Mouse (Mus musculus): ENCODE data around the gene Tbx2. TPM values are rescaled to one million over a fixed set of nuclear protein-coding genes. Genes with fewer than 3 reads are reported as not detected.
A peak's percentile ranks its signal among the peaks of the same experiment; 100 is the strongest.

Gene Tbx2
- polyA plus RNA-seq, 1 experiment from 2014 or later, result 0.79 TPM

GRCm38 (mm10) chr11:85820959-85821358 lies 11.4 kb upstream of the Tbx2 start:
- Histone ChIP-seq H3K9ac (ENCODE audit: low read length) (no peak overlapping the region), H3K9me3 (ENCODE audit: control insufficient read depth, low read length) (no peaks in the 10 kb centered on the region), H3K4me3 (ENCODE audit: low read depth, low read length) (no peak overlapping the region), H3K4me2 (no peak overlapping the region), H3K27ac (ENCODE audit: low read depth, low read length) (no peak overlapping the region), H3K27me3 (ENCODE audit: control insufficient read depth, insufficient read depth, low read length) (peaks cover 17% of the 10 kb centered on the region), H3K4me1 (ENCODE audit: control insufficient read depth, insufficient read depth, low read length) (no peaks in the 10 kb centered on the region), H3K36me3 (ENCODE audit: control insufficient read depth, insufficient read depth, low read length) (no peaks in the 10 kb centered on the region)
- ATAC-seq (ENCODE audit: low FRiP score), result no peak
- WGBS, result 81% methylated on average over 3 of the region's 3 CpGs
- no peak for DNase-seq (ENCODE audit: low spot score, missing footprints)

GRCm38 (mm10) chr11:85821659-85822058 lies 10.7 kb upstream of the Tbx2 start:
- H3K9me3 ChIP-seq (ENCODE audit: control insufficient read depth, low read length), result no peaks in the 10 kb centered on the region
- no peak overlapping the region for H3K4me2 ChIP-seq
- peaks cover 24% of the 10 kb centered on the region for H3K27me3 ChIP-seq (ENCODE audit: control insufficient read depth, insufficient read depth, low read length)
- H3K4me3 ChIP-seq (ENCODE audit: low read depth, low read length), result no peak overlapping the region
- H3K9ac ChIP-seq (ENCODE audit: low read length), result no peak overlapping the region
- DNase-seq (ENCODE audit: low spot score, missing footprints), result no peak
- H3K36me3 ChIP-seq (ENCODE audit: control insufficient read depth, insufficient read depth, low read length), result no peaks in the 10 kb centered on the region
- ATAC-seq (ENCODE audit: low FRiP score), result no peak
- H3K4me1 ChIP-seq (ENCODE audit: control insufficient read depth, insufficient read depth, low read length), result no peaks in the 10 kb centered on the region
- WGBS, result 77% methylated on average over 9 of the region's 9 CpGs
- H3K27ac ChIP-seq (ENCODE audit: low read depth, low read length), result no peak overlapping the region

GRCm38 (mm10) chr11:85823181-85823580 lies 9.2 kb upstream of the Tbx2 start:
- DNase-seq (ENCODE audit: low spot score, missing footprints) (peak; percentile 97), ATAC-seq (ENCODE audit: low FRiP score) (0 out of 2 replicates have a peak, but pooled peaks have one; percentile 59)
- Histone ChIP-seq H3K36me3 (ENCODE audit: control insufficient read depth, insufficient read depth, low read length) (no peaks in the 10 kb centered on the region), H3K27me3 (ENCODE audit: control insufficient read depth, insufficient read depth, low read length) (peaks cover 39% of the 10 kb centered on the region), H3K9me3 (ENCODE audit: control insufficient read depth, low read length) (no peaks in the 10 kb centered on the region), H3K4me2 (no peak overlapping the region), H3K4me1 (ENCODE audit: control insufficient read depth, insufficient read depth, low read length) (0 out of 2 replicates have a peak, but pooled peaks cover 4% of the 10 kb centered on the region), H3K27ac (ENCODE audit: low read depth, low read length) (no peak overlapping the region), H3K4me3 (ENCODE audit: low read depth, low read length) (no peak overlapping the region), H3K9ac (ENCODE audit: low read length) (no peak overlapping the region)
- WGBS, result 11% methylated on average over 6 of the region's 6 CpGs

DNA sequence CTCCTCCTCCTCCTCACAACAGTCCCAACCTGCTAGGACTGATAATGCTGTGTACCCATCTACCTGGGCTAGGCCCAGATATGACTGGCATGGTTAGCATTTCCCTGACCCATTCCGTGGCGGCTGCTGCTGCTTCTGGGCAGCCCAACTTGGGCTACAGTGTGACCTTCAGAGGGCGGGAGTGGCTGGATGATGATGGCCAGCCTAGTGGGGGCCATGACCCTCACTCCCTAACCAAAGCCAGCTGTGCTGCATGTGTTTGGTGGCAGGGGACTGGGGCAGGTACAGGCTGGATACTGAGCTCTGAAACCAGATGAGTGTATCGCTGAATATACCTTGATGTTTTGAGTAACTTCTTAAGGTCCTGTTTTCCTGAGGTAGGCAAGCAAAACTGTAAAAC lies 8.6 kb upstream of the Tbx2 start:
- H3K9me3 ChIP-seq (ENCODE audit: control insufficient read depth, low read length), result no peaks in the 10 kb centered on the region
- H3K36me3 ChIP-seq (ENCODE audit: control insufficient read depth, insufficient read depth, low read length), result no peaks in the 10 kb centered on the region
- 0 out of 2 replicates have a peak, but pooled peaks cover 4% of the 10 kb centered on the region for H3K4me1 ChIP-seq (ENCODE audit: control insufficient read depth, insufficient read depth, low read length)
- ATAC-seq (ENCODE audit: low FRiP score) (no peak), DNase-seq (ENCODE audit: low spot score, missing footprints) (no peak)
- H3K9ac ChIP-seq (ENCODE audit: low read length), result no peak overlapping the region
- no peak overlapping the region for H3K4me2 ChIP-seq
- no peak overlapping the region for H3K4me3 ChIP-seq (ENCODE audit: low read depth, low read length)
- H3K27ac ChIP-seq (ENCODE audit: low read depth, low read length), result no peak overlapping the region
- peaks cover 45% of the 10 kb centered on the region for H3K27me3 ChIP-seq (ENCODE audit: control insufficient read depth, insufficient read depth, low read length)
- WGBS, result 91% methylated on average over 4 of the region's 4 CpGs

- DNase-seq (ENCODE audit: low spot score, missing footprints) (no peak), ATAC-seq (ENCODE audit: low FRiP score) (no peak)
- H3K4me1 ChIP-seq (ENCODE audit: control insufficient read depth, insufficient read depth, low read length), result peaks cover 15% of the 10 kb centered on the region
Measured at GRCm38 (mm10) chr11:85825031-85825430, 7.3 kb upstream of the Tbx2 start.

DNA sequence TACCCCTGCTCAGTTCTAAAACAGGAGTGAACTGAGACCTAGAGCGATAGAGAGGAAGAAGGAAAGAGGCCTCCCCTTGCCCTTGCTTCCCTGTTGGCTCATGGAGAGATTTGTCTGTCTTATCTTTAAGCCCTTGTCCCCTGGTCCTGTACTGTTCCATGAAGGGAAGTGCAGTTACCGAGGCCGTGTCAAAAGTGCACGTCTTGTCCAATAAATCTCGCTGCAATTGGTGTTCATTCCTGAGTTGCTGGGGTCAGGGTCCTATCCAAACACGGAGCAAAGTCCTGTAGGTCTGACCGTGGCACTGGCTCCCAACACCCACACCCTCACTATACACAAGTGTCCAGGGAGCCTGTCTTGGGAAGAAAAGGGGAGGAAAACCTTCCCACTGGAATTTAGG lies 6.5 kb upstream of the Tbx2 start:
- Histone ChIP-seq H3K27me3 (ENCODE audit: control insufficient read depth, insufficient read depth, low read length) (peaks cover 65% of the 10 kb centered on the region), H3K9ac (ENCODE audit: low read length) (no peak overlapping the region), H3K9me3 (ENCODE audit: control insufficient read depth, low read length) (no peaks in the 10 kb centered on the region), H3K4me1 (ENCODE audit: control insufficient read depth, insufficient read depth, low read length) (peaks cover 18% of the 10 kb centered on the region), H3K36me3 (ENCODE audit: control insufficient read depth, insufficient read depth, low read length) (no peaks in the 10 kb centered on the region), H3K4me2 (no peak overlapping the region), H3K4me3 (ENCODE audit: low read depth, low read length) (no peak overlapping the region), H3K27ac (ENCODE audit: low read depth, low read length) (no peak overlapping the region)
- ATAC-seq (ENCODE audit: low FRiP score) (no peak), DNase-seq (ENCODE audit: low spot score, missing footprints) (no peak)
- WGBS, result 88% methylated on average over 7 of the region's 7 CpGs

More at GRCm38 (mm10) chr11:85825031-85825430, 7.3 kb upstream of the Tbx2 start:
- Histone ChIP-seq H3K9me3 (ENCODE audit: control insufficient read depth, low read length) (no peaks in the 10 kb centered on the region), H3K36me3 (ENCODE audit: control insufficient read depth, insufficient read depth, low read length) (no peaks in the 10 kb centered on the region), H3K4me3 (ENCODE audit: low read depth, low read length) (no peak overlapping the region), H3K27ac (ENCODE audit: low read depth, low read length) (no peak overlapping the region), H3K9ac (ENCODE audit: low read length) (no peak overlapping the region), H3K4me2 (no peak overlapping the region), H3K27me3 (ENCODE audit: control insufficient read depth, insufficient read depth, low read length) (peaks cover 57% of the 10 kb centered on the region)
- 70% methylated on average over 9 of the region's 10 CpGs for WGBS

DNA sequence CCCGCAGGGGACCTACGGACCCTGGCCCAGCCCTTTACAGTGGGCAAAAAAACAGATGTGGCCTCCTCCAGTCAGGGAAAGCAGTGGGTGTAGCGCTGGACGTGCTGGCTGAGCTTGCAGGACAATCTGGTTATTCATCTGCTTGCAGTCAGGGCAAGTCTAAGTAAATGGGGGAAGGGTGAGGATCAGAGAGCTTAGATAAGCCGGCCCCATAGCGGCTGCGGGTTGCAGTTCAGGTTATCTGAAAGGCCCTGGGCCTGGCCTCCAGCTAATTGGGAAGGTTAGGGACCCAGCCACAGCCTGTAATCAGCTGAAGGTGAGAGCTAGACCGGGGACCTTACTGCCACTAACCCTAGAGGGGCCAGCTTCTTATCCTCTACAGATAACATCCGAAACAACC lies 5.0 kb upstream of the Tbx2 start:
- no peak for ATAC-seq (ENCODE audit: low FRiP score)
- H3K9ac ChIP-seq (ENCODE audit: low read length), result no peak overlapping the region

DNA sequence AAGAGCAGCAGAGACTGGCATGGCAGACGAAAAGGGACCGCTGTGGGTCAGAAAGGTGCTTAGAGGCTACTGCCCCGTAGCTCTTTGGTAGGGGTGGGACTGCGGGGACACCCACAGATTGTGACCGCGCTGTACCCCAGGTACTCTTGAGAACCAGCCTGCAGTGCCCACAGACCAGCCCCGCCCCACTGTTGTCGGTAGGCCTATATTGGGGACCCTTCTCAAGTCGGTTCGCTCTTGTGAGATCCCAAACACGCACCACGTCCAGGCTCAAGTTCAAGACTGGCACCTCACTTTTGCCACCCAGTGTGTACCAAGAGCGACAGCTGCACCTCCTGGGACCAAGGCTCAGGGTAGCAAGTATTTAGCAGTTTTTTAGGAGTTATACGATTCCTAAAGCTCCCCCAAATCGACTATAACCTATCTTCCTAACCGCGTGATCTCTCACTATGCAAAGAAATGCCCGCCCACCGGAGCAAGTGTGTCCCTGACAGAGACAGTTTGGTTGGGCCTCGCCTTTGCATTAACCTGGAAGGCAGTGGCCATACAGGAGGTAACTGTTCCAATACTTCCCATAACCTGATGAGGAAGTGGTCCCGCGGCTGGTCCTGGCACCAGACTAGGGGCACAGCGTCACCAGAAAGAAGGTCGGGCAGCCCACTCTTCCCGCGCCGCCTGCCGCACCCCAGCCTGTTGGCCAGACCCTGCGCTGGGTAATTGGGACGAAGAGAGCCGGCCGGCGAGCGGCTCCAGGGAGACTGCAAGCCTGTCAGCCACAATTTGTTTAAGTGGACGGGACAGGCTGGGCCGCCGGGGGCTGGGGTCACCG lies 3.4 kb upstream of the Tbx2 start:
- Histone ChIP-seq H3K4me1 (ENCODE audit: control insufficient read depth, insufficient read depth, low read length) (peaks cover 32% of the 10 kb centered on the region), H3K4me3 (ENCODE audit: low read depth, low read length) (0 out of 2 replicates have a peak overlapping the region, but pooled peaks have one; percentile 9), H3K9me3 (ENCODE audit: control insufficient read depth, low read length) (no peaks in the 10 kb centered on the region), H3K27ac (ENCODE audit: low read depth, low read length) (no peak overlapping the region), H3K4me2 (peak overlapping the region; percentile 34), H3K27me3 (ENCODE audit: control insufficient read depth, insufficient read depth, low read length) (peaks cover 96% of the 10 kb centered on the region), H3K36me3 (ENCODE audit: control insufficient read depth, insufficient read depth, low read length) (no peaks in the 10 kb centered on the region), H3K9ac (ENCODE audit: low read length) (no peak overlapping the region)
- 3% methylated on average over 37 of the region's 38 CpGs for WGBS
- DNase-seq (ENCODE audit: low spot score, missing footprints) (peak; percentile 95), ATAC-seq (ENCODE audit: low FRiP score) (0 out of 2 replicates have a peak, but pooled peaks have one; percentile 18)

More for the DNA sequence above, 5.0 kb upstream of the Tbx2 start:
- Histone ChIP-seq H3K9me3 (ENCODE audit: control insufficient read depth, low read length) (no peaks in the 10 kb centered on the region), H3K27me3 (ENCODE audit: control insufficient read depth, insufficient read depth, low read length) (peaks cover 80% of the 10 kb centered on the region), H3K4me3 (ENCODE audit: low read depth, low read length) (no peak overlapping the region), H3K4me1 (ENCODE audit: control insufficient read depth, insufficient read depth, low read length) (peaks cover 23% of the 10 kb centered on the region), H3K4me2 (no peak overlapping the region), H3K27ac (ENCODE audit: low read depth, low read length) (no peak overlapping the region), H3K36me3 (ENCODE audit: control insufficient read depth, insufficient read depth, low read length) (no peaks in the 10 kb centered on the region)
- WGBS, result 6% methylated on average over 9 of the region's 9 CpGs
- peak; percentile 89 for DNase-seq (ENCODE audit: low spot score, missing footprints)
